25 mouse cellular contexts compared by ENCODE assay signal in the genomic region with DNA sequence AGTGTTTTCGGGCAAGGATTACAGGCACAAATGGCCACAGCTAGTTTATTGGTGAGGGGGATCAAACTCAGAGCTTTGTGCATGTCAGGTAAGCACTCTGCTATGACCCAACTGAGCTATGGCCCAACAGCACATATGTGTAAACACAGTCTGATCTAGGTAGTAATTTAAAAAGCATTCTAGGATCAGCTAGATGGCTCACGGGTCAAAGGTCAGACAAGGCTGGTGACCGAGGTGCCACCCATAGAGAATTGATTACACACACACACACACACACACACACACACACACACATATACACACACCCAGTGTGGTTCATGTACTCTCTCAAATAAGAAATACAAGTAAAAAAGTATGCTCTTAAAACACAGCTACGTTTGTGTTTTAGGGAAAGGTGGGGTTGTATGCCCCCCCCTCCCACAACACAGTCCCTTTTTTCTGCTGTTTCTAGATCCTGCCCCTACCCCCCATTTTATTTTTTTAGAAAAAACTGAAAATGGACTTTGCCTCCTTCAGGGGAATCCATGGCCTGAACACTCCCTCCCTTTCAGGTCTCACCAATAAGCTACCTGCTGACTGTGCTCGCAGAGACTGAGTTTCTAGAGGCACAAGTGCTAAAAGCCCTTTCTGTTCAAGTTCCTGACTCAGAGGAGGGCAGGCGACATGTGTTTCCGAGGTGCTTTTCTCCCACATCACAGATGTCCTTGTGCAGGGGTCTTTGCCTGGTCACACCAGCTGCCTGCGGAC.
DNase-seq lines count a peak whose midpoint lies in the region; ATAC-seq and TF ChIP-seq lines count a peak whose summit lies in the region.
"Had no signal": no experiment of that assay in that cellular context is flagged by ENCODE, and none has a peak within 500 bp of the region (broad histone marks: within the 10 kb centered on the region; RNA-seq: fewer than 3 reads in every experiment).

No protein-coding gene starts in this region.

- ATAC-seq in liver, embryonic 13.5 days (ENCODE audit: low read depth), result no peak
- peak; percentile 89 for ATAC-seq in liver, postnatal 0 days
- ATAC-seq: activated CD4-positive, CD25-positive, alpha-beta regulatory T cell, adult 4 months; forebrain, embryonic 14.5 days; hindbrain, embryonic 16.5 days had no signal

- peak; percentile 24 for DNase-seq in kidney, adult 11 months
- DNase-seq in kidney, postnatal 14 days, result no peak
- DNase-seq in liver, embryonic 13.5 days, result no peak
- no peak for DNase-seq in liver
- DNase-seq in liver, postnatal 0 days, result peak; percentile 56
- DNase-seq in yolk sac, embryonic 10.5 days (ENCODE audit: low spot score), result peak; percentile 45
- DNase-seq in adrenal gland, postnatal 36 days, result no peak
- DNase-seq in adrenal gland, postnatal 25 days, result no peak
- DNase-seq: adrenal gland, adult 8-10 months; cerebellum, adult 2 months; gastrocnemius, adult 2 months; heart, postnatal 4 days; lung, postnatal 4 days; midbrain, embryonic 14.5 days; right cerebral cortex, postnatal 14 days; spleen, adult 18-20 months; thymus, adult 18-20 months; thymus, postnatal 4 days had no signal

- peak; percentile 21; the same call in 1 of the 2 replicates for TF ChIP-seq EP300 in liver, postnatal 0 days (IDR thresholded peaks at IDR 0.05; ENCODE audit: low read depth)

- 0 out of 2 replicates have a peak, but pooled peaks cover 1% of the 10 kb centered on the region for H3K27me3 ChIP-seq in liver, embryonic 13.5 days
- no peaks in the 10 kb centered on the region for H3K27me3 ChIP-seq in liver, postnatal 0 days (ENCODE audit: insufficient read depth, low read length)
- H3K27me3 ChIP-seq: embryonic facial prominence, embryonic 15.5 days; heart, embryonic 15.5 days had no signal

- H3K4me2 ChIP-seq in liver, embryonic 13.5 days, result no peak overlapping the region
- no peak overlapping the region for H3K4me2 ChIP-seq in liver, postnatal 0 days (ENCODE audit: low read depth, low read length)
- H3K4me2 ChIP-seq: embryonic facial prominence, embryonic 15.5 days; heart, embryonic 15.5 days had no signal

- H3K4me3 ChIP-seq in liver, embryonic 13.5 days (replicated peaks), result no peak overlapping the region
- H3K4me3 ChIP-seq in liver, postnatal 0 days (ENCODE audit: low read depth, low read length), result no peak overlapping the region
- H3K4me3 ChIP-seq: embryonic facial prominence, embryonic 15.5 days; gastrocnemius, adult 2 months; heart, embryonic 15.5 days; limb, embryonic 10.5 days had no signal

- TF ChIP-seq CTCF in liver, postnatal 0 days (IDR thresholded peaks at IDR 0.05; ENCODE audit: low read depth), result no peak

- H3K9ac ChIP-seq in liver, embryonic 13.5 days, result no peak overlapping the region
- H3K9ac ChIP-seq in liver, postnatal 0 days (replicated peaks), result no peak overlapping the region
- H3K9ac ChIP-seq: embryonic facial prominence, embryonic 15.5 days; heart, embryonic 15.5 days; liver, embryonic 14.5 days had no signal

- peak overlapping the region; percentile 58 for H3K27ac ChIP-seq in liver, embryonic 13.5 days
- peak overlapping the region; percentile 73 for H3K27ac ChIP-seq in liver, postnatal 0 days (ENCODE audit: low read depth)
- H3K27ac ChIP-seq: embryonic facial prominence, embryonic 15.5 days; gastrocnemius, adult 2 months; heart, embryonic 15.5 days; limb, embryonic 10.5 days; liver, embryonic 14.5 days had no signal

- peaks cover 46% of the 10 kb centered on the region for H3K4me1 ChIP-seq in liver, embryonic 13.5 days (replicated peaks)
- peaks cover 18% of the 10 kb centered on the region; the same call in 1 of the 2 replicates for H3K4me1 ChIP-seq in liver, postnatal 0 days (ENCODE audit: insufficient read depth)
- H3K4me1 ChIP-seq: embryonic facial prominence, embryonic 15.5 days had no signal

- 0 out of 2 replicates have a peak, but pooled peaks cover 7% of the 10 kb centered on the region for H3K9me3 ChIP-seq in liver, embryonic 13.5 days (replicated peaks)
- peaks cover 4% of the 10 kb centered on the region; the same call in 1 of the 2 replicates for H3K9me3 ChIP-seq in liver, postnatal 0 days (ENCODE audit: low read length)
- H3K9me3 ChIP-seq: embryonic facial prominence, embryonic 15.5 days; heart, embryonic 15.5 days; limb, embryonic 10.5 days had no signal

- no peaks in the 10 kb centered on the region for H3K36me3 ChIP-seq in liver, embryonic 13.5 days
- no peaks in the 10 kb centered on the region; the same call in 1 of the 2 replicates for H3K36me3 ChIP-seq in liver, postnatal 0 days (replicated peaks; ENCODE audit: insufficient read depth, low read length)
- H3K36me3 ChIP-seq: embryonic facial prominence, embryonic 15.5 days; limb, embryonic 10.5 days had no signal

- WGBS in liver, embryonic 13.5 days (ENCODE audit: insufficient replicate concordance), result 73% methylated on average over 8 of the region's 8 CpGs
- WGBS in liver, postnatal 0 days (ENCODE audit: insufficient replicate concordance), result 62% methylated on average over 8 of the region's 8 CpGs

Comparison
In these comparisons a context has a peak if more than half of its experiments do, and no peak if none do; other contexts are left out.
1. DNase-seq: peak in kidney, adult 11 months (single experiment), liver, postnatal 0 days (single experiment) and yolk sac, embryonic 10.5 days (single experiment); none in kidney, postnatal 14 days (single experiment), liver, embryonic 13.5 days (single experiment), liver (single experiment), adrenal gland, postnatal 36 days (0 of 2) and adrenal gland, postnatal 25 days (single experiment).